Mouse (Mus musculus) adrenal gland, adult (tissue): ENCODE data around the gene Tnnt1.
A peak's percentile ranks its signal among the peaks of the same experiment; 100 is the strongest.

Experiments used
- DNase-seq, 2 experiments: peaks; one replicate each; pipeline ENCODE4 v3.0.0; 2022 to 2023; ENCODE audit warnings: low spot score in 1 of 2; ENCODE audit not compliant: inconsistent age in 2 of 2

The Tnnt1 gene

GRCm38 (mm10) chr7:4499034-4499433, 17.1 kb downstream of the Tnnt1 start:
- DNase-seq, result no peak

GRCm38 (mm10) chr7:4498251-4498650, 17.9 kb downstream of the Tnnt1 start:
- peak; percentile 80 to 81 for DNase-seq

- DNase-seq, result no peak
These were observed 18.8 kb downstream of the Tnnt1 start for GRCm38 (mm10) chr7:4497271-4497903.

GRCm38 (mm10) chr7:4496468-4496867, 19.7 kb downstream of the Tnnt1 start:
- peak; percentile 69 to 81 for DNase-seq

- no peak for DNase-seq
These were observed 22.2 kb downstream of the Tnnt1 start for GRCm38 (mm10) chr7:4493991-4494390.

- no peak for DNase-seq
These were observed 23.6 kb downstream of the Tnnt1 start for GRCm38 (mm10) chr7:4492284-4493224.

- DNase-seq, result no peak
These were observed 24.9 kb downstream of the Tnnt1 start for GRCm38 (mm10) chr7:4491308-4491707.

GRCm38 (mm10) chr7:4482281-4482680, 33.9 kb downstream of the Tnnt1 start:
- peak in 1 of 2 experiments; percentile 20 for DNase-seq

- peak in 1 of 2 experiments; percentile 70 for DNase-seq
These were observed 36.5 kb downstream of the Tnnt1 start for GRCm38 (mm10) chr7:4479674-4480073.

- no peak for DNase-seq
These were observed 37.3 kb downstream of the Tnnt1 start for GRCm38 (mm10) chr7:4478796-4479291.

GRCm38 (mm10) chr7:4478021-4478795, 38.0 kb downstream of the Tnnt1 start:
- peak; percentile 85 to 91 for DNase-seq

- DNase-seq, result no peak
These were observed 42.2 kb downstream of the Tnnt1 start for GRCm38 (mm10) chr7:4473940-4474339.

GRCm38 (mm10) chr7:4471179-4471555, 45.0 kb downstream of the Tnnt1 start:
- DNase-seq, result peak; percentile 81 to 92

GRCm38 (mm10) chr7:4470275-4471178, 45.7 kb downstream of the Tnnt1 start:
- peak; percentile 76 to 85 for DNase-seq

- no peak for DNase-seq
These were observed 48.4 kb downstream of the Tnnt1 start for GRCm38 (mm10) chr7:4467801-4468200.

GRCm38 (mm10) chr7:4464194-4464824, 51.9 kb downstream of the Tnnt1 start:
- no peak for DNase-seq

GRCm38 (mm10) chr7:4460576-4461434, 55.4 kb downstream of the Tnnt1 start, which contains the start of gene Eps8l1:
Eps8l1 (plus strand) TSS chr7:4460674.
- no peak for DNase-seq
